Mouse (Mus musculus) ES-E14 (cell line): Measurements from ENCODE around the gene Mpeg1. TPM values are rescaled to one million over a fixed set of nuclear protein-coding genes. Genes with fewer than 3 reads are reported as not detected.

Experiments
- DNase-seq: peaks from one replicate; pipeline ENCODE4 v3.0.0-alpha.2; 2013; ENCODE audit warnings: low read depth, low spot score
- H3K27ac ChIP-seq: 2 replicates; pipeline ENCODE4 v1.5.1; 2012; ENCODE audit warnings: low read depth, mild to moderate bottlenecking, low read length, moderate library complexity, mixed read lengths; ENCODE audit not compliant: poor library complexity, insufficient read depth, severe bottlenecking
- H3K36me3 ChIP-seq: 2 replicates; pipeline ENCODE4 v1.6.1; 2012; ENCODE audit warnings: mild to moderate bottlenecking, low read length, moderate library complexity, mixed read lengths; ENCODE audit not compliant: control insufficient read depth, poor library complexity, insufficient read depth, severe bottlenecking
- H3K4me1 ChIP-seq, 2 experiments: fragments of 150-350 bp in 1 of 2; sonication (generic) in 1 of 2; 2 replicates each; pipeline ENCODE4 v1.6.1; 2012; ENCODE audit warnings: low read length in 2 of 2, mild to moderate bottlenecking in 1 of 2, mixed read lengths in 1 of 2; ENCODE audit not compliant: control insufficient read depth in 2 of 2, insufficient read depth in 2 of 2, poor library complexity in 1 of 2
- H3K4me3 ChIP-seq, 2 experiments: fragments of 150-350 bp in 1 of 2; sonication (generic) in 1 of 2; 2 replicates each; pipeline ENCODE4 v1.5.1; 2012; ENCODE audit warnings: low read length in 2 of 2, low read depth in 1 of 2, mild to moderate bottlenecking in 1 of 2, mixed read lengths in 1 of 2; ENCODE audit not compliant: insufficient read depth in 1 of 2, poor library complexity in 1 of 2, severe bottlenecking in 1 of 2
- H3K9ac ChIP-seq: 2 replicates; pipeline ENCODE4 v1.6.1; 2012; ENCODE audit warnings: low read depth, mild to moderate bottlenecking, low read length, mixed read lengths; ENCODE audit not compliant: poor library complexity, insufficient read depth, severe bottlenecking
- H3K9me3 ChIP-seq: fragments of 150-350 bp; sonication (generic); 2 replicates; pipeline ENCODE4 v1.6.1; 2012; ENCODE audit warnings: low read depth, mild to moderate bottlenecking, low read length; ENCODE audit not compliant: control insufficient read depth, insufficient read depth
- CHD2 ChIP-seq: IDR thresholded peaks from 2 replicates; pipeline ENCODE4 v1.6.1; 2014; ENCODE audit warnings: mild to moderate bottlenecking, low read depth, low read length, inconsistent platforms
- HCFC1 ChIP-seq: IDR thresholded peaks from 2 replicates; pipeline ENCODE4 v1.6.1; 2012; ENCODE audit warnings: low read length, inconsistent platforms, borderline replicate concordance; ENCODE audit not compliant: insufficient read depth
- MAFK ChIP-seq: IDR thresholded peaks from 2 replicates; pipeline ENCODE4 v1.6.1; 2014; ENCODE audit warnings: mild to moderate bottlenecking, low read depth, low read length, inconsistent platforms; ENCODE audit not compliant: insufficient read depth
- ZC3H11A ChIP-seq: IDR thresholded peaks from 2 replicates; pipeline ENCODE4 v1.6.1; 2012; ENCODE audit warnings: low read depth, mild to moderate bottlenecking, inconsistent platforms, low read length, borderline replicate concordance
- ZNF384 ChIP-seq: IDR thresholded peaks from 2 replicates; pipeline ENCODE4 v1.6.1; 2012; ENCODE audit warnings: low read depth, low read length, inconsistent platforms
- in situ Hi-C, 2 experiments: fragments of 600-800 bp; cut with MboI; formaldehyde crosslinking; loops; one replicate each; pipeline ENCODE4 v1.15.1; 2025; ENCODE audit warnings: low sequenced_read_pairs in 2 of 2, inconsistent platforms in 1 of 2; ENCODE audit not compliant: unreplicated experiment in 2 of 2
- total RNA-seq: library from RNA; depleted of rRNA; stranded (reverse); fragments of 300-350 nt; gene quantifications from 2 replicates; pipeline ENCODE4 v1.2.3, GENCODE M21; 2012

Gene Mpeg1
- total RNA-seq, 1 experiment: 0.18 TPM

- H3K4me1 ChIP-seq: peaks cover 0 to 3% of the 10 kb centered on the region in 2 experiments; a peak in 1 of 4 replicates
- H3K4me3 ChIP-seq: no peak overlapping the region
- H3K9me3 ChIP-seq: no peaks in the 10 kb centered on the region; the same call in 1 of the 2 replicates
- H3K9ac ChIP-seq: no peak overlapping the region
- H3K27ac ChIP-seq: no peak overlapping the region
- H3K36me3 ChIP-seq: no peaks in the 10 kb centered on the region
- TF ChIP-seq CHD2 (no peak), ZC3H11A (no peak), ZNF384 (no peak), MAFK (no peak), HCFC1 (no peak)
- in situ Hi-C loops: no loop called here
- no peak for DNase-seq
These were observed 18.0 kb upstream of the Mpeg1 start for GRCm38 (mm10) chr19:12442560-12442959.

DNA sequence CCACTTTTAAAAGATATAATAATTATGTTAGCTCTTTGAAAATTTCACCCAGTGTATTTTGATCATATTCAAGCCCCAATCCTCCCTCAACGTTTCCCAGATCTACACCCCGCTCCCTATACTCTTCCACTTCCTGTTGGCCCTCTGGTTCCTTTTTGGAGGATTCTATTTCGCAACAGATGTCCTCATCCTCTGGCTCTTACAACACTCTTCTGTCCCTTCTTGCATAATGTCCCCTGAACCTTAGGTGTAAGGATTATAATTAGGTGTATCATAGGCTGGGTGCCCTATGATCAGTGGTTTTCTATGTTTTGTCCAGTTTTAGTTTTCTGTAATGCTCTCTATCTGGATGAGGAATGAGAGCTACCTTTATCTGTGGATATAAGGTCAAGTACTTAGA, 15.6 kb upstream of the Mpeg1 start:
- no peak overlapping the region for H3K9ac ChIP-seq
- no peak for DNase-seq
- no peaks in the 10 kb centered on the region for H3K36me3 ChIP-seq
- peaks cover 0 to 3% of the 10 kb centered on the region in 2 experiments; a peak in 1 of 4 replicates for H3K4me1 ChIP-seq
- in situ Hi-C loops: no loop called here
- TF ChIP-seq HCFC1 (no peak), ZNF384 (no peak), MAFK (no peak)
- no peaks in the 10 kb centered on the region; the same call in 1 of the 2 replicates for H3K9me3 ChIP-seq
- H3K27ac ChIP-seq: no peak overlapping the region
- no peak overlapping the region for H3K4me3 ChIP-seq

- Histone ChIP-seq H3K4me1 (no peaks in the 10 kb centered on the region), H3K9me3 (no peaks in the 10 kb centered on the region), H3K4me3 (no peak overlapping the region), H3K27ac (no peak overlapping the region), H3K9ac (no peak overlapping the region), H3K36me3 (no peaks in the 10 kb centered on the region)
- no peak for DNase-seq
- TF ChIP-seq HCFC1: no peak
- no peak for TF ChIP-seq ZC3H11A
- no peak for TF ChIP-seq MAFK
- no peak for TF ChIP-seq ZNF384
- no peak for TF ChIP-seq CHD2
- in situ Hi-C loops: no loop called here
These were observed 3.0 kb upstream of the Mpeg1 start for GRCm38 (mm10) chr19:12457401-12458066.

- Histone ChIP-seq H3K27ac (no peak overlapping the region), H3K9ac (no peak overlapping the region), H3K4me1 (peaks cover 0 to 3% of the 10 kb centered on the region in 2 experiments; a peak in 1 of 4 replicates), H3K4me3 (no peak overlapping the region), H3K36me3 (no peaks in the 10 kb centered on the region), H3K9me3 (no peaks in the 10 kb centered on the region)
- in situ Hi-C loops: no loop called here
- TF ChIP-seq MAFK: no peak
- no peak for DNase-seq
These were observed 1.1 kb upstream of the Mpeg1 start for GRCm38 (mm10) chr19:12459516-12459915.
